Mouse (Mus musculus): Measurements from ENCODE around the gene Eif1.
"Not testable (repeated sequence)": the region's sequence is repeated elsewhere in the genome, so short reads cannot be mapped to it uniquely, and the experiment has no call there.

Eif1 gene

DNA sequence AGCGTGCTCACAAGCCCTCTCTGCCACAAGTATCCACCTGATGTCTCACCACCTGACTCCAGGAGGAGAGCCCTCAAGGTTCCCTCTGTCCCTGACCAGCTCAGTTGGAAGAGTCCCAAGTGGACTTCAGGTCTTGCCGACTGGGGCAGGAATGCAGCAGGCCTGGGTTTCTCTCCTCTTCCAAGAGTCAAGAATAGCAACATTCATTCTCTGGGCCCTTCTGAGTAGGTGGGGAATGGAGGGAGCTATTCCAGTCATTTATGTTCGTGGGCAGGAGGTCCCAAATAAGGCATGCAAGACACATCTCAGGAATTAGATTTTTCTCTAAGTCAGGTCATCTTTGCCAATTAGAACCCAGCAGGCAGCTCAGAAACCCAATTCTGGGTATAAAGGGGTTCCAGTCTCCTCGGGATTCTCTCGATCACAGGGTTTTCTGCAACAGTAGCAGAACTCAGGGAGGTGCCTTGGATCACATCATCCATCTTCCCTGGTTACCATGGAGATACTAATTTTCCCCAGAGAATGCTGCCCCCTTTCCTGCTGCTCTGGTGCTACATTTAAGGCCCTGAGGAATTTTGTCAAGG, 7.5 kb upstream of the Eif1 start:
- no peak for DNase-seq (ENCODE audit: low spot score in 2 of 2)

DNA sequence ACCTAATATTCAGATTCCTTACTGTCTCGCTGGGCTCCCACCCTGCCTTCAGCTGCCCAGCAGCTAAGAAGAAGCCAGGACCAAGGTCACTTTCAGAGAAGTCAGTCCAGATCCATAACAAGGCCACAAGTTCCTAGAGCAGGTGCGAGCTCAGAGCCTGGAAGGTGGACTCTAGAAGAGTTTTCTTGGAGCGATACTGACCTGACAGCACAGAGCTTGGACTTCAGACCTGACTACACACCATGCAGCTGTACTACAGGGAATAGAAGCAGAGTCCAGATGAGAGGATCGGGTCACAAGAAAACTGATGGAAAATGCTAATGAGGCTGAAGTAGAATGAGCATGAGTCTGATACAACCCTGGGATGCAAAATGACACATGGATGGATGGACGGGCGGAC, 6.3 kb upstream of the Eif1 start:
- DNase-seq (ENCODE audit: low spot score in 2 of 2): no peak

- no peak for DNase-seq (ENCODE audit: low spot score in 2 of 2)
Observed at GRCm38 (mm10) chr11:100315439-100315838, 4.2 kb upstream of the Eif1 start.

DNA sequence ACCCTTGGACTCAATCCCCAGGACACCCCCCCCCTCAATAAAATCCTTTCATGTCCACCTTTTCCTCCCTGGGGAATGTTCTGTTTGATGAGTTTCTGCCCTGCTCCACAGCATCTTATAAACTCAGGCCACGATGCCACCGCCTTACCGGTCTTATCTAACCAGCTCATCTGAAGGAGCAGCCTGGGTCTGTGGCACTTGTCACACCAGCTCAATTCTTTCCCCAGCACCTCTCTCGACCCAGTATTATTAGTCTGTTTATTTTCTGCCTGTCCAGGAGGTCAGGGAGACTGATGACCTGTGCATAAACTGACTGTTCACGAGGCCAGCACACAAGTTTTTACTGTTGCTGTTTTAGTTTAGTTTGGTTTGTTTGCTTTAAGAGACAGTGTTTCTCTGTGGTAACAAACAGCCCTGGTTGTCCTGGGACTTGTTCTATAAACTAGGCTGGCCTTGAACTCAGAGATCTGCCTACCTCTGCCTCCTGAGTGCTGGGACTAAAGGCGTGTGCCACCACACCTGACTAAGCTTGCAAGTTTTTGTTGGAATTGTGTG, 1.8 kb upstream of the Eif1 start:
- DNase-seq (ENCODE audit: low spot score in 2 of 2): peak; percentile 39 to 44

GRCm38 (mm10) chr11:100318529-100319451, 895 bp upstream of the Eif1 start:
- peak; percentile 47 to 49 for DNase-seq (ENCODE audit: low spot score in 2 of 2)

DNA sequence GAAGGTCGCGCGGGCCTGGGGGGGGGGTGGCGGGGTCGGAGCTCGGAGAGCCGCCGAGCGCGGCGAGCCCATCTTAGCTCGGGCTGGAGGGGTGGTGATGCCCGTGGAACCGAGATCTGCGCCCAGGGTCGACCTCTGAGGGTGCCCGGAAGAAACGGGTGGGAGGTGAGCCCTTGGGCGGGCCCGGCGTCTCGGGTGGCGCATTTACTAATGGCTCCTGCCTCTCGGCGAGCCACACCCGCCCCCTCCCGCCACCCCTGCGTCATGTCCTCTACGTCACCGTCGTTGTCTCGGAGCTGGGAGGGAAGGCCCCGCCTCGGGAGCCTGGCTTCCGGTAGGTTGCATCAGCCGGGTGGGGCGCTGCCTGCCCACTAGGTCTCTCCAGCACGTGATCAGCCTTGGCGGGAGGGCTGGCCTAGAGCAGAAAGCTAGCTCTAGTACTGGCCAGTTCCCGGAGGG, 516 bp downstream of the Eif1 start:
- DNase-seq (ENCODE audit: low spot score in 2 of 2): peak; percentile 88 to 97

DNA sequence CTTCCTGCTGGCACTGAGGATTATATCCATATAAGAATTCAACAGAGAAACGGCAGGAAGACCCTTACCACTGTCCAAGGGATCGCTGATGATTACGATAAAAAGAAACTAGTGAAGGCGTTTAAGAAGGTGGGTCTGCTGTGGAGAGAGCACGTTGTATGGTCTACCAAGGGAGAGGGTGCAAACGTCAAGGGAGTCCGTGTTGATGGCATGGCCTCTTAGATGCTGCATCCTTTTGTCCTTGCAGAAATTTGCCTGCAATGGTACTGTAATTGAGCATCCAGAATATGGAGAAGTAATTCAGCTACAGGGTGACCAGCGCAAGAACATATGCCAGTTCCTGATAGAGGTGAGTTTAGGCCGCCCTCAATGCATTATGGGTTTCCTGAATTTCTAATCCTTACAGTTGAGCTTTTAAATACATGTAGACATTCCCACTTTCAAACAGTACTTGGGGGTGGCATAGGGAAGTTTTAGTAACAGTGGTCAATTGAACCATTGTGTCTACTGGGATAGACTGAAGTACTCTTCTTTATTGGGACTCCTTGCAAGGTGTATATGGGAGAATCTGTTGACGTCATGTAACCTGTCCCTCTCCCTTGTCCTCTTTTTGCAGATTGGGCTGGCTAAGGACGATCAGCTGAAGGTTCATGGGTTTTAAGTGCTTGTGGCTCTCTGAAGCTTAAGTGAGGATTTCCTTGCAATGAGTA, 1.2 kb downstream of the Eif1 start:
- DNase-seq (ENCODE audit: low spot score in 2 of 2): not testable (repeated sequence)

- DNase-seq (ENCODE audit: low spot score in 2 of 2): not testable (repeated sequence)
Observed at GRCm38 (mm10) chr11:100321479-100322305, 2.0 kb downstream of the Eif1 start.

DNA sequence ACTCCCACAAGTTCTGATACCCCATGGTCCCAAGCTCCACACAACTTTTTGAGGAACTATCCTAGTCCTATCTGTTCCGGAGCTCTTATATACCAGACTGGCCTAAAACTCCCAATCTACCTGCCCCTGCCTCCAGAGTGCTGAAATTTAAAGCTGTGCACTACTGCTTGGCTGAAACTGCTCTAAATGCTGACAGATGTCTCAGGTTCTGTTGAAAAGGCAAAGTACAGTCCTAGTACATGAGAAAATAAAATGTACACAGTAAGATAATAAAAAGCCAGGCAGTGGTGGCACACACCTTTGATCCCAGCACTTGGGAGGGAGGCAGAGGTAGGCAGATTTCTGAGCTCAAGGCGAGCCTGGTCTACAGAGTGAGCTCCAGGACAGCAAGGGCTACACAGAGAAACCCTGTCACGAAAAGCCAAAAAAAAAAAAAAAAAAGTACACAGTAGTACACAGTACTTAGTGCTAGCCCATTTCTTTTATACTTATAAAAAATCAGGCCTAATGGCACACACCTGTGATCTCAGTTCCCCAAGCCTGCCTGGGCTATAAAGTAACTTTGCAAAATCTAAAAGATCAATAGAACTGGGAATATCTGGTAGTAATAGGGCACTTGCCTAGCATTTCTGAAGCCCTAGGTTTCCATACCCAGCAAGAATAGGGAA, 3.0 kb downstream of the Eif1 start:
- no peak for DNase-seq (ENCODE audit: low spot score in 2 of 2)

DNA sequence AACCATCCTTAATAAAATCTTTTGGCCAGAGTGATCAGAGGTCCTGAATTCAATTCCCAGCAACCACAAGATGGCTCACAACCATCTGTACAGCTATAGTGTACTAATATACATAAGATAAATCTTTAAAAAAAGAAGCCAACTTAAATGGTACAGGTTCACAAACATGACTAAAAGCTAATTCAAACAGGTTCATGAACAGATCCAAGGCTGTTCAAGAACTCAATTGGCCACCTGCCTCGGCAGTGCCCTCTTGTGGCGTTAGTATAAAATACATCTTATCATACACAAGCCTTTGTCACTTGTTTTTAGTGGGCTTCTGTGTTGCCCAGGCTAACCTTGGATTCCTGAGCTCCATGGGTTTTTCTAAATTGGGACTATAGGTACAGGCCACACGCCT, 3.9 kb downstream of the Eif1 start:
- DNase-seq (ENCODE audit: low spot score in 2 of 2): peak; percentile 53 to 81

- no peak for DNase-seq (ENCODE audit: low spot score in 2 of 2)
Observed at GRCm38 (mm10) chr11:100325062-100325629, 5.5 kb downstream of the Eif1 start.

DNA sequence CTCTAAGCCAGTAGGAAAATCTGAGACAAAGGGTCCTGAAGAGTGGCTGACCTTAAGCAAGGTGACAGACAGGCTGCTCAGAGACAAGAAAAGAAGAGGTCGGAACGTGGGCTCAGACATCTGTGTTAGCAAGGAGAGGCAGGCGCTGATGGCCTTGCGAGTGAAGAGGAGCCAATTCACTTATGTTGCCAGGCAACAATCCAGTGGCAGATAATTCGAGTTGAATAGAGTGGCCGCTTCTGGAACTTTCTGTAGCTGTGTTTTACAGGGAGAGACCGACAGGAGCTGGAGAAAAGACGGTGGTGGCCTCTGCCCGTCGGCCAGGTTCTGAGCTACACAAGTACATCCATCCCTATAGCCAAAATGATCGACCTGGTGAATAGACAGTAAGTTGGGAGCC, 7.6 kb downstream of the Eif1 start:
- DNase-seq (ENCODE audit: low spot score in 2 of 2): no peak

DNA sequence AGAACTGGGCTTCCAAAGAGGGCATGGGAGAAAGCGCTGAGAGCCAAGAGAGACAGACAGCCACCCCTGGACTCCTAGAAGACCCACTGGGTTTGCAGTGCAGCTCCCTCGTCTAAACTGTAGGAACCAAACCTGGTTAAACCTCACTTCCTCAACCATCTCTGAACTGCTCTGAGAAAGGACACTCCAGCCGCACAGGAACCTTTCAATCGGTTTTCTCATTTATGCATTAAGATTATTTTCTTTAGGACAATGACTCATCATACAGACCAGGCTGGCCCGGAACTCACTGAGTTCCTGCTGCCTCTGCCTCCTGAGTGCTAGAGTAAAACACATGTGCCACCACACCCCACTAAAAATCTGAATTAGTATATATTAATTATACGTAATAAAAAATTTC, 8.1 kb downstream of the Eif1 start:
- DNase-seq (ENCODE audit: low spot score in 2 of 2): no peak

DNA sequence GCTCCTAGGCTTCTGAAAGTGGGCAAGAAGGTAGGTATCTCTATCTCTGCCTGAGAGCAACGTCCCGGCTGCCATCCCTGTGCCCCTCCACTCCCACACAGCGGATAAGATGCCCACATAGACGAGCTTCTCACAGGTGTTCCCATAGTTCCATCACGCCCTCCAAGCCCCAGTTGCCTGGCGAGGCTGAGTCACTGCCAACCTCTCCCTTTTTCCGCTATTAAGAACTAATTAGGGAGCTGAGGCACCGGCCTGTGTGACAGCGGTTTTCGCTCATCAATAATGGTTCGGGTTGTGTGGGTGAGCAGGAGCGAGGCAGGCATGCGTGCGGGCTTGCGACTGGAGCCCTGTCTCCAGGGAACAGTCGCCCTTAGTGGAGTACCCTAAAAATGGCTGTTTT, 10.6 kb downstream of the Eif1 start:
- DNase-seq (ENCODE audit: low spot score in 2 of 2): no peak

- not testable (repeated sequence) for DNase-seq (ENCODE audit: low spot score in 2 of 2)
Observed at GRCm38 (mm10) chr11:100330816-100331375, 11.2 kb downstream of the Eif1 start.

GRCm38 (mm10) chr11:100332766-100333515, 13.3 kb downstream of the Eif1 start:
- DNase-seq (ENCODE audit: low spot score in 2 of 2): no peak

DNA sequence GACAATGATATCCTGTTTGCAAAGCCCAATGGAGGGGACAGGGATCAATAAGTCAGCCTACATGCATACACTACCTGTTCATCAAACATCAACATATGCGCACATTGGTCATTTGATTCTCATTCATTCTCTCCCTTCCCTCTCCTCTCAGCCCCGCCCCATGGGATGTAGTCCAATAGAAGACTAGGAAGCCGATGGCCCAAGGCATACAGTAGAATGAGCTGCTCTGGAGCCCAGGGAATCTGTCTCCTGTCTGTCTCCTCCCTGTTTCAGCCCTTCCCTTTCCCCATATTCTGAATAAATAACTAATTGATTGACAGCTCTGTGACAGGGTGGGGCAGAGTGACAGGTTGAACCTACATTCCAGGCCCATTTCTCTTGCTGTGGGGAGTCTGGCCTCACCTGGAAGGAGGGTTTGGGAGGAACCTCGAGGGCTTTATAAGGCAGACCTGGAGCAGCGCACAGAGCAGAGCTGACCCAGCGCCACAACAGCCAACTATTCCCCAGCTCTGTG, 14.3 kb downstream of the Eif1 start, which contains the start of gene Gast:
TSS of gene Gast (plus strand) at position 464 of the 514 bp plus-strand sequence.
- no peak for DNase-seq (ENCODE audit: low spot score in 2 of 2)

DNA sequence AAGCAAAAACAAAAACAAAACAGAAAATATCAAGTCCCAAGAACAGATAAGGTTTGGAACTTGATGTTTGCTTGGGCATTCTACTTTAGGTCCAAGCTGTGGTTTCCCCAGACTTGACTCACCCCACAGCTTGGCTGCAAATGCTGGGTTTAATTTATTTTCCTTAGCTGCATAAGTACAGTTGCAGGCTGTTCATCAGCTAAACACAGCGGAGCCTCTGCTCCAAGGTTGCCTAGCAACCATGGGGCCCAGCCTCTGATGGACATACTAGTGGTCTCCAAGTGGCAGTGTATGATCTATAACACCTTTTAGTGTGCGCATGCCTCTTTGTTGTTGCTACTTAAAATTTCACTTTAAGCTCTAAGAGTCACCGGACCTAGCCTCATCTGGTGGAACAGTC, 16.0 kb downstream of the Eif1 start:
- DNase-seq (ENCODE audit: low spot score in 2 of 2): no peak

DNA sequence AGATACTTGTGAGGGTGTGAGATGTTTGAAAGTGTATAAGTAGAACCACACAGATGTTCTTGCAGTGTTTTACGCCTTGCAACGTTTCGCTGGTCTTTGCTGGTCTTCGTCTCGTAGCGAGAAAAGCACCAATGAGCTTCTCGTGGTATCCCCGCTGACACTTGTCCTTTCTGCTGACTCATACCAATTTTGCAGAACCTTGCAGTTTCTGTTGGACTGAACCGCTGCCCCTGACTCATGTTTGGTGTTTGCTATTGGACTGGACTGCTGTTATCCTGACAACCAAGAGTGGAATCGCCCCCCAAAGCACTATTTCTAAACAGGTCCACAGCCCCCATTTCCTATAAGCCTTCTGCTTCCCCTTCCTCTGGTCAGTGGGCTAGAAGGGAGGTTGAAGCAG, 24.6 kb downstream of the Eif1 start:
- no peak for DNase-seq (ENCODE audit: low spot score in 2 of 2)
